Mouse (Mus musculus) activated CD4-positive, CD25-positive, alpha-beta regulatory T cell, adult 4 months (primary cell): ENCODE results near the gene Tnfsf18. TPM values are rescaled to one million over a fixed set of nuclear protein-coding genes. Genes with fewer than 3 reads are reported as not detected.

ENCODE experiments used
- polyA plus RNA-seq, 2 experiments: library from polyadenylated mRNA; unstranded; fragments of 100-300 nt; shearing (Covaris generic); gene quantifications; one replicate each; pipeline ENCODE4 v1.2.1; 2017

The Tnfsf18 gene
- polyA plus RNA-seq, 2 experiments from 2014 or later, result not detected

Other genes starting within 250 kb of the Tnfsf18 start
- gene Prdx6, start 243.4 kb upstream of the Tnfsf18 start, polyA plus RNA-seq, result 100 to 1,000 TPM; 287 to 330 TPM
- 1 to 10 TPM in 1 of 2 experiments, under 1 TPM in 1; 0.29 to 2.1 TPM for gene Tnfsf4, start 99.2 kb upstream of the Tnfsf18 start, polyA plus RNA-seq